Mouse (Mus musculus): Measurements from ENCODE around the gene Psg16. TPM values are rescaled to one million over a fixed set of nuclear protein-coding genes. Genes with fewer than 3 reads are reported as not detected.
"Not testable (repeated sequence)": the region's sequence is repeated elsewhere in the genome, so short reads cannot be mapped to it uniquely, and the experiment has no call there.

The Psg16 gene
- polyA plus RNA-seq, 1 experiment from 2014 or later: 4.9 TPM

- not testable (repeated sequence) for H3K27ac ChIP-seq (replicated peaks; ENCODE audit: low read depth, low read length); H3K4me2 ChIP-seq (ENCODE audit: low read length); H3K4me3 ChIP-seq (replicated peaks; ENCODE audit: low read depth, low read length); ATAC-seq (ENCODE audit: low FRiP score, low TSS enrichment); H3K9me3 ChIP-seq (ENCODE audit: control insufficient read depth, low read length); DNase-seq; H3K27me3 ChIP-seq (ENCODE audit: control insufficient read depth, insufficient read depth, low read length); H3K36me3 ChIP-seq (ENCODE audit: control insufficient read depth, insufficient read depth, low read length); H3K9ac ChIP-seq (replicated peaks; ENCODE audit: low read length); H3K4me1 ChIP-seq (ENCODE audit: control insufficient read depth, insufficient read depth, low read length)
- WGBS: 64% methylated on average over 5 of the region's 5 CpGs
Measured at GRCm38 (mm10) chr7:17067651-17068050, 6.2 kb upstream of the Psg16 start.

GRCm38 (mm10) chr7:17073513-17073903, 332 bp upstream of the Psg16 start:
- H3K27ac ChIP-seq (replicated peaks; ENCODE audit: low read depth, low read length): no peak overlapping the region
- no peaks in the 10 kb centered on the region for H3K9me3 ChIP-seq (ENCODE audit: control insufficient read depth, low read length)
- H3K4me1 ChIP-seq (ENCODE audit: control insufficient read depth, insufficient read depth, low read length): no peaks in the 10 kb centered on the region
- WGBS: 60% methylated on average over 5 of the region's 5 CpGs
- H3K27me3 ChIP-seq (ENCODE audit: control insufficient read depth, insufficient read depth, low read length): no peaks in the 10 kb centered on the region
- no peak for DNase-seq
- no peak for ATAC-seq (ENCODE audit: low FRiP score, low TSS enrichment)
- H3K36me3 ChIP-seq (ENCODE audit: control insufficient read depth, insufficient read depth, low read length): no peaks in the 10 kb centered on the region
- H3K4me3 ChIP-seq (replicated peaks; ENCODE audit: low read depth, low read length): peak overlapping the region; percentile 12; the same call in 1 of the 2 replicates
- no peak overlapping the region for H3K9ac ChIP-seq (replicated peaks; ENCODE audit: low read length)
- no peak overlapping the region for H3K4me2 ChIP-seq (ENCODE audit: low read length)

- no peak overlapping the region for H3K4me3 ChIP-seq (replicated peaks; ENCODE audit: low read depth, low read length)
- ATAC-seq (ENCODE audit: low FRiP score, low TSS enrichment) (no peak), DNase-seq (no peak)
- H3K4me2 ChIP-seq (ENCODE audit: low read length): no peak overlapping the region
- H3K27me3 ChIP-seq (ENCODE audit: control insufficient read depth, insufficient read depth, low read length): no peaks in the 10 kb centered on the region
- WGBS: 100% methylated on average over 1 of the region's 1 CpGs
- no peak overlapping the region for H3K27ac ChIP-seq (replicated peaks; ENCODE audit: low read depth, low read length)
- no peak overlapping the region for H3K9ac ChIP-seq (replicated peaks; ENCODE audit: low read length)
- H3K9me3 ChIP-seq (ENCODE audit: control insufficient read depth, low read length): no peaks in the 10 kb centered on the region
- H3K36me3 ChIP-seq (ENCODE audit: control insufficient read depth, insufficient read depth, low read length): no peaks in the 10 kb centered on the region
- H3K4me1 ChIP-seq (ENCODE audit: control insufficient read depth, insufficient read depth, low read length): no peaks in the 10 kb centered on the region
Measured at GRCm38 (mm10) chr7:17076542-17076941, 2.7 kb downstream of the Psg16 start.

- ATAC-seq (ENCODE audit: low FRiP score, low TSS enrichment) (no peak), DNase-seq (no peak)
- no peak overlapping the region for H3K4me3 ChIP-seq (replicated peaks; ENCODE audit: low read depth, low read length)
- H3K4me1 ChIP-seq (ENCODE audit: control insufficient read depth, insufficient read depth, low read length): no peaks in the 10 kb centered on the region
- no peak overlapping the region for H3K9ac ChIP-seq (replicated peaks; ENCODE audit: low read length)
- H3K4me2 ChIP-seq (ENCODE audit: low read length): no peak overlapping the region
- H3K27ac ChIP-seq (replicated peaks; ENCODE audit: low read depth, low read length): no peak overlapping the region
- WGBS: 88% methylated on average over 7 of the region's 7 CpGs
- H3K9me3 ChIP-seq (ENCODE audit: control insufficient read depth, low read length): no peaks in the 10 kb centered on the region
- H3K27me3 ChIP-seq (ENCODE audit: control insufficient read depth, insufficient read depth, low read length): no peaks in the 10 kb centered on the region
- no peaks in the 10 kb centered on the region for H3K36me3 ChIP-seq (ENCODE audit: control insufficient read depth, insufficient read depth, low read length)
Measured at GRCm38 (mm10) chr7:17078076-17078654, 4.3 kb downstream of the Psg16 start.

- no peak overlapping the region for H3K27ac ChIP-seq (replicated peaks; ENCODE audit: low read depth, low read length)
- no peaks in the 10 kb centered on the region for H3K9me3 ChIP-seq (ENCODE audit: control insufficient read depth, low read length)
- no peaks in the 10 kb centered on the region for H3K36me3 ChIP-seq (ENCODE audit: control insufficient read depth, insufficient read depth, low read length)
- H3K4me3 ChIP-seq (replicated peaks; ENCODE audit: low read depth, low read length): no peak overlapping the region
- H3K9ac ChIP-seq (replicated peaks; ENCODE audit: low read length): no peak overlapping the region
- WGBS: 87% methylated on average over 4 of the region's 4 CpGs
- H3K4me2 ChIP-seq (ENCODE audit: low read length): no peak overlapping the region
- H3K4me1 ChIP-seq (ENCODE audit: control insufficient read depth, insufficient read depth, low read length): no peaks in the 10 kb centered on the region
- no peaks in the 10 kb centered on the region for H3K27me3 ChIP-seq (ENCODE audit: control insufficient read depth, insufficient read depth, low read length)
- ATAC-seq (ENCODE audit: low FRiP score, low TSS enrichment) (no peak), DNase-seq (no peak)
Measured at GRCm38 (mm10) chr7:17082766-17083165, 8.9 kb downstream of the Psg16 start.

- 84% methylated on average over 3 of the region's 3 CpGs for WGBS
- Histone ChIP-seq H3K27ac (replicated peaks; ENCODE audit: low read depth, low read length) (no peak overlapping the region), H3K27me3 (ENCODE audit: control insufficient read depth, insufficient read depth, low read length) (no peaks in the 10 kb centered on the region), H3K4me1 (ENCODE audit: control insufficient read depth, insufficient read depth, low read length) (no peaks in the 10 kb centered on the region), H3K4me2 (ENCODE audit: low read length) (no peak overlapping the region), H3K4me3 (replicated peaks; ENCODE audit: low read depth, low read length) (no peak overlapping the region), H3K9me3 (ENCODE audit: control insufficient read depth, low read length) (no peaks in the 10 kb centered on the region), H3K36me3 (ENCODE audit: control insufficient read depth, insufficient read depth, low read length) (no peaks in the 10 kb centered on the region), H3K9ac (replicated peaks; ENCODE audit: low read length) (no peak overlapping the region)
- DNase-seq (no peak), ATAC-seq (ENCODE audit: low FRiP score, low TSS enrichment) (no peak)
Measured at GRCm38 (mm10) chr7:17087731-17088130, 13.9 kb downstream of the Psg16 start.

GRCm38 (mm10) chr7:17090058-17090585, 16.3 kb downstream of the Psg16 start:
- WGBS: 63% methylated on average over 3 of the region's 3 CpGs
- H3K9me3 ChIP-seq (ENCODE audit: control insufficient read depth, low read length): no peaks in the 10 kb centered on the region

GRCm38 (mm10) chr7:17091280-17091679, 17.4 kb downstream of the Psg16 start:
- no peak overlapping the region for H3K9ac ChIP-seq (replicated peaks; ENCODE audit: low read length)
- H3K27ac ChIP-seq (replicated peaks; ENCODE audit: low read depth, low read length): no peak overlapping the region
- no peaks in the 10 kb centered on the region for H3K4me1 ChIP-seq (ENCODE audit: control insufficient read depth, insufficient read depth, low read length)
- no peaks in the 10 kb centered on the region for H3K36me3 ChIP-seq (ENCODE audit: control insufficient read depth, insufficient read depth, low read length)
- WGBS: 13% methylated on average over 1 of the region's 1 CpGs
- ATAC-seq (ENCODE audit: low FRiP score, low TSS enrichment): no peak
- no peak overlapping the region for H3K4me2 ChIP-seq (ENCODE audit: low read length)
- no peaks in the 10 kb centered on the region for H3K27me3 ChIP-seq (ENCODE audit: control insufficient read depth, insufficient read depth, low read length)
- no peak for DNase-seq
- no peak overlapping the region for H3K4me3 ChIP-seq (replicated peaks; ENCODE audit: low read depth, low read length)
- H3K9me3 ChIP-seq (ENCODE audit: control insufficient read depth, low read length): no peaks in the 10 kb centered on the region

More at GRCm38 (mm10) chr7:17090058-17090585, 16.3 kb downstream of the Psg16 start:
- no peak overlapping the region for H3K4me3 ChIP-seq (replicated peaks; ENCODE audit: low read depth, low read length)
- no peak for DNase-seq
- no peak for ATAC-seq (ENCODE audit: low FRiP score, low TSS enrichment)
- H3K36me3 ChIP-seq (ENCODE audit: control insufficient read depth, insufficient read depth, low read length): no peaks in the 10 kb centered on the region
- no peaks in the 10 kb centered on the region for H3K27me3 ChIP-seq (ENCODE audit: control insufficient read depth, insufficient read depth, low read length)
- no peak overlapping the region for H3K9ac ChIP-seq (replicated peaks; ENCODE audit: low read length)
- H3K4me1 ChIP-seq (ENCODE audit: control insufficient read depth, insufficient read depth, low read length): no peaks in the 10 kb centered on the region
- H3K4me2 ChIP-seq (ENCODE audit: low read length): no peak overlapping the region
- no peak overlapping the region for H3K27ac ChIP-seq (replicated peaks; ENCODE audit: low read depth, low read length)

- H3K36me3 ChIP-seq (ENCODE audit: control insufficient read depth, insufficient read depth, low read length); H3K9ac ChIP-seq (replicated peaks; ENCODE audit: low read length); H3K4me3 ChIP-seq (replicated peaks; ENCODE audit: low read depth, low read length); H3K4me1 ChIP-seq (ENCODE audit: control insufficient read depth, insufficient read depth, low read length); DNase-seq; H3K27ac ChIP-seq (replicated peaks; ENCODE audit: low read depth, low read length); H3K9me3 ChIP-seq (ENCODE audit: control insufficient read depth, low read length); H3K27me3 ChIP-seq (ENCODE audit: control insufficient read depth, insufficient read depth, low read length); H3K4me2 ChIP-seq (ENCODE audit: low read length); ATAC-seq (ENCODE audit: low FRiP score, low TSS enrichment): not testable (repeated sequence)
- WGBS: 91% methylated on average over 13 of the region's 13 CpGs
Measured at GRCm38 (mm10) chr7:17101631-17102030, 27.8 kb downstream of the Psg16 start.

Measured in midbrain, embryonic 14.5 days (tissue).